Mouse (Mus musculus) brain, embryonic 14.5 days (tissue): ENCODE data around the gene Rad1.

Experiments used
- CTCF ChIP-seq: fragments of 200-500 bp; IDR thresholded peaks from 2 replicates; pipeline ENCODE4 v1.5.1; 2012; ENCODE audit warnings: inconsistent platforms, mild to moderate bottlenecking, moderate library complexity, borderline replicate concordance; ENCODE audit not compliant: insufficient read depth, insufficient read length; ENCODE audit errors: extremely low read depth
- POLR2A ChIP-seq: fragments of 200-500 bp; IDR thresholded peaks from 2 replicates; pipeline ENCODE4 v1.6.1; 2012; ENCODE audit warnings: mild to moderate bottlenecking, inconsistent platforms, borderline replicate concordance; ENCODE audit not compliant: poor library complexity, insufficient read depth, insufficient read length, severe bottlenecking; ENCODE audit errors: extremely low read depth

GRCm38 (mm10) chr15:10486365-10486839 is 584 bp downstream of the Rad1 start:
- no peak for TF ChIP-seq CTCF
- no peak for TF ChIP-seq POLR2A
